Mouse (Mus musculus): Measurements from ENCODE around the gene Tec.

The Tec gene

GRCm38 (mm10) chr5:72743103-72743502 lies 125.2 kb downstream of the Tec start:
- no peak for DNase-seq (ENCODE audit: low read depth, low spot score)

GRCm38 (mm10) chr5:72736868-72737267 lies 131.4 kb downstream of the Tec start:
- DNase-seq (ENCODE audit: low read depth, low spot score): no peak

DNA sequence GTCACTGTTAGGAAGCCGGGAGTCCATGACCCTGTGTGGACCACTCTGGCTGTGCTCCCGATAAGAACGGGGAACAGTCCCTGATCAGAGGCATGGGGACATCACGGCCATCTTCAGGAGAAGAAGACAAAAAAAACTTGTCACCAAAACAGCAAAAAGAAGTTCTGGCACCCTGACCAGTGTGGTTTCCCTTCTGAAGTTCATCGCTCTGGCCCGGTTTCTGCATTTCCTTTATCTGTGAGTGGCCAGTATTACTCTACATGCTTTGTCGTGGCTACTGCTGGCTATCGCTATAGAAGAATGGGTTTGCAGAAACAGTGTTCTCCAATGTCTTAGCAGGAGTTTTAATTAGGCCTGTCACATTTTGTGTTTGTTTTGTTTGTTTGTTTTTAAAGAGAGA lies 131.8 kb downstream of the Tec start:
- DNase-seq (ENCODE audit: low read depth, low spot score): no peak

DNA sequence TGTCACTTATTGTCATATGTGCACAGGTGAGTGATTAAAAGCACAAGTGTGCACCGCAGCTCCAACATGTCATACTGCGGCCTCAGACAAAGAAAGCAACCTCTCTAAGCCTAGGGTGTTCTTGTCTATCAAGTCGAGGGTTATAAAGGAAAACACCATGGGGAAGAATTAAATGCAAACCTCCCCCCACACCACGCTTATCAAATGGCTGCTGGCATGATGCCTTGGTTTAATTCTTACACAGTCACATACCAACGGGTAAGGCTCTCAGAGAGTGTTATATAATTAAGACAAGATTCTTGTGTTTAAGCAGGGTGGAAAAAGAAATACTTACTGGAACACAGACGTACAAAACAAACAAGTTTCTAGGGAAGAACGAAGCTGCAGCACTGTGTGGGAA lies 132.5 kb downstream of the Tec start:
- DNase-seq (ENCODE audit: low read depth, low spot score): peak; percentile 9

- DNase-seq (ENCODE audit: low read depth, low spot score): no peak
These were observed 135.4 kb downstream of the Tec start for GRCm38 (mm10) chr5:72732885-72733284.

DNA sequence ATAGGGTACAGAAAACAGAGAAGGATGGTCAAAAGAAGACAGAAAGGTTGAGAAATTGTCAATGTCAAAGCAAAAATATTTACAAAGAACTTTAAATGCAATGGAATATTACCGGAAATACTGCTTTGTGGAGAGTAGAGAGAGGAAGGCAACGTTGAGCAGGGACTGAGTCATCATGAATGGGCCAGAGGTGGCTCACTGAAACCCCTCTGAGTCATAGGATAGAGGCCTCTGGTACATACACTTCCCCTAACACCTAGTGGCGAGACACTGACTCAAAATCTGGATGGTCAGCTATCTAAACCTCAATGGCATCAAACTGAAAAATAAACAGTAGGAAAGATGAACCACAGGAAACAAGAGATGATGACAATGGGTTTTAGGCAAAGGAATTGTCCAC lies 142.9 kb downstream of the Tec start:
- no peak for DNase-seq (ENCODE audit: low read depth, low spot score)

DNA sequence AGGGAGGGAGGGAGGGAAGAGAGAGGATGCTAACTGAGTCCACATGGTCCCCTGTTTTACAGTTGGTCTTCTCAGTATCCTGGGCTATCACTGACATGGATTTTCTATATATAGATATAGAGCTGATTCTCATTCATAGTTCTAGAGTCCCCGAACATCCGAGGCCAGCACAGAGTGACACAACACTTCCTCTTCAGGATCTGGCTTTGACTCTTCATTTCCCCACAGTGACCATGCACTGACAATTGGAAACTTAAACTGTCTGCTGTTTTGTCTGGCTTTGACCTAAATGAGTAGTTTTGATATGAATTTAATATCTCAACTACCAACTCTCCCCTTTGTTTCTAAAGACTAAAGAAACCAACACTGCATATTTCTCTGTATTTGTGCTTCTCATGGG lies 144.9 kb downstream of the Tec start:
- no peak for DNase-seq (ENCODE audit: low read depth, low spot score)

DNA sequence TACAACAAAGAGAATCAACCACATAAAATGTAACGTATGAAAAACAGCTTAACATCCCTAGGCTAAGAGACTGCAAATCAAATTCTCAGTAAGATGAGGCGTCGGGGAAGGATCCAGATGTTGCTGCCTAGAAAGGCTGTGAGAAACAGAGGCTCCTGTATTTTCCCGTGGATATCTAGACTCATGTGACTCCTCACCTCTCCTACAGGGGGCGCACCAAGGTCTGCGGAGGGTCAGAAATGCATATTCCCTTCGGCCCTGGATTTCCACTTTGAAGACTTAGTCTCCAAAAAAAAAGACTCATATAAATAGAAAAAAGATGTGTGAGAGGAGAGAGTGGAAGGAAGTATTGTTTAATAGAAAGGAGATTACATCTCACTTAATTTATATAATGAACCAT lies 147.7 kb downstream of the Tec start:
- no peak for DNase-seq (ENCODE audit: low read depth, low spot score)

DNA sequence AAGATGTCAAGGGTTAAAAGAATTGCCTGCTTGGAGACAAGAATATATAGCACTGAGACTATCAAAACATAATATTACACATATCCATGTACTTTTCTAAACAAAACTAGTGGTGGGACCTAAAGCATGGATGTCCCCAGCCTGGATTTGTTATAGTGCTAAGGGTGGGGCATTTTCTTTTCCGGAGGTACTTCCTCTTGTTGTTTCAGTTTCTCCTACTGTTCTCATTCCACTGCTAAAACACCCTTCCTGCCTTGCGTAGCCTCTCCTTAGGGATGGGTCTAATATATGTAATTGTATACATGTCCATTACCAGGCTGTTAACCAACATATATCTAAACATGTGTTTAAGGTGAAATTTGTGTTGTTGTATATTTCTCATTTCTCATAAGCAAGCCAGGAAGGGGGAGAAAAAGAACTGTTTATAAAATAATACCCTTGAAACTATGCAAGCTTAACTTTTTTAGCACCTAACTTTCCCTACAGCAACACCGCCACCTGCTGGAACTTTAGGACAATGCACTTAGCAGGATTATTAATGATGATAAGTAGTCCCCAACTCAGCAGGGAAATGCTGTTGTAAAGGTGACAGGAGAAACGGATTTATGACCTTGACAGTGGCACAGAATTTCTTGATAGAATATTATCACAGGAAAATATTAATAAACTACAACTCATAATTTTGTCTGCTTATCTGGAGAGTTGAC lies 157.6 kb downstream of the Tec start:
- DNase-seq (ENCODE audit: low read depth, low spot score): peak; percentile 61

DNA sequence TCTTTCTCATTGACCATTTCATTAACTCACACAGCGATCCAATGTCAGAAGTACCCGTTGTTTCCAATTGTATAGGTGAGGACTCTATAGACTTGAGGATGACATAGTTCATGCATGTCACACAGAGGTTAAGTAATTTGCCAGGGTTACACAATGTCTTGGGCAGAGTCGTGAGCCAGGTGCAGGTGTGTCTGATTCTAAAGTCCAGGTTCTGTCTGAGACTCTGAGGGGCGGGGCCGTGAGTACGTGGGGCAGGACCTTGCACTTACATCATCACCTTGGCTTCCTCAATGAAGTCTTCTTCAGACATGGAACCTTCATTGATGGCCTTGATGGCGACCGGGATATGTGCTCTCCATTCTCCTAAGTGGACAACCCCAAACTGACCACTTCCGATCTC lies 158.3 kb downstream of the Tec start:
- DNase-seq (ENCODE audit: low read depth, low spot score): no peak

DNA sequence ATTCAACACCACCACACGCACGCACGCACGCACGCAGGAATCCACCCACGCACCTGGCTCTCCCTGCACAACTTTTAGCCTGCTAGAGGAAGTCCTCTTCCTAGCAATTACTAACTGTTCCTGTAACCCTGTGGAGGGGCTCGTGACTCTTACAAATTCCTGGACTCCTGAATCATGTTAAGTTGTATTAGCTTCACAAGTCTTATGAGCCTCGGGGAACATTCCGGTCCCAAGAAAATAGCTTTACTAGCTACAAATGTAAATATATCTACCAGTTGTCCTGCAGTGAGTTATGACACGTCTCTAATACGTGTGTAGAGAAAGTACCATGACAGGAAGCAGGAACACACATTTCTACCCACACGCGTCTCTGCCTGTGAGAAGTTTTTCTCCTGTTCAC lies 158.8 kb downstream of the Tec start:
- DNase-seq (ENCODE audit: low read depth, low spot score): no peak

- DNase-seq (ENCODE audit: low read depth, low spot score): no peak
These were observed 161.6 kb downstream of the Tec start for GRCm38 (mm10) chr5:72706722-72707121.

DNA sequence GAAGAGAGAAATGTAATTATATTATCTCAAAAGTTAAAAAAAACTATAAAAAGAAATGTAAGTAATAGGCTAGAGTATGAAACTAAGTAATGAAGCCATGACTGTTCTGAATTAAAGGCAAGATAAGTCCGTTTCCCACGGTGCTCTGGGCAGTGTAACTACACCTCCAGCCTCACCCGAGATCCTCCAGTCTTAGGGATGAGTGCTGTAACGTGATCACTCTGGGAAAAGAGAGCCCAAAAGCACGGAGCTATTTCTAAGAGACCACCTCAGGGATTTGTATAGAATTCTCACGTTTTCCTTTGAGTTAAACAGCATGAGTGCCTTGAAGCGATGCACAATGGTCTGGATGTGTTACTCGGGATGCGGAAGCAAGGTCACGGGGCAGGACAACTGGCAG lies 162.2 kb downstream of the Tec start:
- DNase-seq (ENCODE audit: low read depth, low spot score): no peak
